In genomic region chr9:51303980-51304379, GRCm38 (mm10) we compare ENCODE assay signal across 28 mouse cellular contexts. TPM values are rescaled to one million over a fixed set of nuclear protein-coding genes. Genes with fewer than 3 reads are reported as not detected.
"Had no signal": no experiment of that assay in that cellular context is flagged by ENCODE, and none has a peak within 500 bp of the region (broad histone marks: within the 10 kb centered on the region; RNA-seq: fewer than 3 reads in every experiment).

No protein-coding gene starts in this region.

- H3K27ac ChIP-seq: kidney, postnatal 0 days; limb, embryonic 12.5 days; limb, embryonic 15.5 days; liver, embryonic 14.5 days; macrophage; neural tube, embryonic 12.5 days; neural tube, embryonic 15.5 days; stomach, postnatal 0 days had no signal

- H3K4me1 ChIP-seq: limb, embryonic 12.5 days; neural tube, embryonic 12.5 days; neural tube, embryonic 15.5 days had no signal

- H3K4me2 ChIP-seq: limb, embryonic 12.5 days; limb, embryonic 15.5 days; liver, embryonic 11.5 days; lung, embryonic 14.5 days; midbrain, embryonic 11.5 days; neural tube, embryonic 12.5 days; neural tube, embryonic 15.5 days had no signal

- H3K27me3 ChIP-seq: limb, embryonic 12.5 days; limb, embryonic 15.5 days; megakaryocyte, embryonic 14.5 days; neural tube, embryonic 12.5 days; neural tube, embryonic 15.5 days had no signal

- ATAC-seq: liver, postnatal 0 days; lung, postnatal 0 days had no signal

- DNase-seq: kidney, postnatal 36 days; left cerebral cortex, postnatal 4 days; liver, postnatal 0 days; lung, embryonic 14.5 days; right cerebral cortex, adult 18-20 months; right cerebral cortex, postnatal 14 days; right cerebral cortex, postnatal 4 days; thymus, adult 2 months; thymus, postnatal 14 days; thymus, postnatal 4 days had no signal

- H3K9ac ChIP-seq: limb, embryonic 12.5 days; limb, embryonic 15.5 days; liver, embryonic 14.5 days; liver, postnatal 0 days; lung, embryonic 14.5 days; neural tube, embryonic 12.5 days; neural tube, embryonic 15.5 days had no signal

- H3K36me3 ChIP-seq: limb, embryonic 12.5 days; limb, embryonic 15.5 days; neural tube, embryonic 12.5 days; neural tube, embryonic 15.5 days had no signal

- H3K4me3 ChIP-seq: limb, embryonic 12.5 days; limb, embryonic 15.5 days; megakaryocyte, embryonic 14.5 days; neural tube, embryonic 12.5 days; neural tube, embryonic 15.5 days had no signal

- H3K9me3 ChIP-seq: limb, embryonic 12.5 days; limb, embryonic 15.5 days; megakaryocyte, embryonic 14.5 days; neural tube, embryonic 12.5 days; neural tube, embryonic 15.5 days had no signal

RNA-seq across cellular contexts. Expression of gene 1810046K07Rik, which starts 24.7 kb away (rescaled TPM):
- total RNA-seq: layer of hippocampus, postnatal 25 days; left cerebral cortex, adult 18-20 months; left cerebral cortex, postnatal 14 days; left cerebral cortex, postnatal 4 days; midbrain, postnatal 0 days had no signal
- polyA plus RNA-seq: kidney, embryonic 14.5 days; kidney, postnatal 0 days; limb, embryonic 15.5 days; liver, embryonic 11.5 days; lung, embryonic 14.5 days; macrophage; midbrain, embryonic 11.5 days; midbrain, embryonic 14.5 days; midbrain, postnatal 0 days; neural tube, embryonic 12.5 days; neural tube, embryonic 15.5 days had no signal

RNA-seq across cellular contexts. Expression of gene Colca2, which starts 25.6 kb away (rescaled TPM):
- total RNA-seq: midbrain, postnatal 0 days had no signal
